Mouse (Mus musculus): ENCODE measurements around the gene Epha4.

Gene Epha4

GRCm38 (mm10) chr1:77411222-77411621 is 103.7 kb downstream of the Epha4 start:
- DNase-seq (ENCODE audit: extremely low read depth, low read depth, low spot score): no peak

GRCm38 (mm10) chr1:77410716-77411115 is 104.2 kb downstream of the Epha4 start:
- DNase-seq (ENCODE audit: extremely low read depth, low read depth, low spot score): no peak

- DNase-seq (ENCODE audit: extremely low read depth, low read depth, low spot score): no peak
Observed at GRCm38 (mm10) chr1:77410153-77410552, 104.7 kb downstream of the Epha4 start.

GRCm38 (mm10) chr1:77409509-77409908 is 105.4 kb downstream of the Epha4 start:
- DNase-seq (ENCODE audit: extremely low read depth, low read depth, low spot score): no peak

GRCm38 (mm10) chr1:77407417-77407816 is 107.5 kb downstream of the Epha4 start:
- no peak for DNase-seq (ENCODE audit: extremely low read depth, low read depth, low spot score)

- no peak for DNase-seq (ENCODE audit: extremely low read depth, low read depth, low spot score)
Observed at GRCm38 (mm10) chr1:77406631-77407030, 108.3 kb downstream of the Epha4 start.

- no peak for DNase-seq (ENCODE audit: extremely low read depth, low read depth, low spot score)
Observed at GRCm38 (mm10) chr1:77404537-77404936, 110.4 kb downstream of the Epha4 start.

GRCm38 (mm10) chr1:77402942-77403341 is 111.9 kb downstream of the Epha4 start:
- no peak for DNase-seq (ENCODE audit: extremely low read depth, low read depth, low spot score)

GRCm38 (mm10) chr1:77401465-77401864 is 113.4 kb downstream of the Epha4 start:
- DNase-seq (ENCODE audit: extremely low read depth, low read depth, low spot score): no peak

GRCm38 (mm10) chr1:77391590-77391989 is 123.3 kb downstream of the Epha4 start:
- DNase-seq (ENCODE audit: extremely low read depth, low read depth, low spot score): no peak

- DNase-seq (ENCODE audit: extremely low read depth, low read depth, low spot score): no peak
Observed at GRCm38 (mm10) chr1:77389069-77389468, 125.8 kb downstream of the Epha4 start.

GRCm38 (mm10) chr1:77388556-77388955 is 126.3 kb downstream of the Epha4 start:
- no peak for DNase-seq (ENCODE audit: extremely low read depth, low read depth, low spot score)

GRCm38 (mm10) chr1:77385613-77386012 is 129.3 kb downstream of the Epha4 start:
- no peak for DNase-seq (ENCODE audit: extremely low read depth, low read depth, low spot score)

GRCm38 (mm10) chr1:77383466-77383865 is 131.4 kb downstream of the Epha4 start:
- no peak for DNase-seq (ENCODE audit: extremely low read depth, low read depth, low spot score)

- DNase-seq (ENCODE audit: extremely low read depth, low read depth, low spot score): no peak
Observed at GRCm38 (mm10) chr1:77377550-77377980, 137.3 kb downstream of the Epha4 start.

- no peak for DNase-seq (ENCODE audit: extremely low read depth, low read depth, low spot score)
Observed at GRCm38 (mm10) chr1:77374054-77374453, 140.8 kb downstream of the Epha4 start.

GRCm38 (mm10) chr1:77370921-77371320 is 144.0 kb downstream of the Epha4 start:
- no peak for DNase-seq (ENCODE audit: extremely low read depth, low read depth, low spot score)

GRCm38 (mm10) chr1:77369255-77369837 is 145.5 kb downstream of the Epha4 start:
- DNase-seq (ENCODE audit: extremely low read depth, low read depth, low spot score): no peak

GRCm38 (mm10) chr1:77365850-77366249 is 149.0 kb downstream of the Epha4 start:
- no peak for DNase-seq (ENCODE audit: extremely low read depth, low read depth, low spot score)

GRCm38 (mm10) chr1:77364596-77364995 is 150.3 kb downstream of the Epha4 start:
- no peak for DNase-seq (ENCODE audit: extremely low read depth, low read depth, low spot score)

GRCm38 (mm10) chr1:77363848-77364247 is 151.0 kb downstream of the Epha4 start:
- no peak for DNase-seq (ENCODE audit: extremely low read depth, low read depth, low spot score)

- no peak for DNase-seq (ENCODE audit: extremely low read depth, low read depth, low spot score)
Observed at GRCm38 (mm10) chr1:77346459-77346858, 168.4 kb downstream of the Epha4 start.

- no peak for DNase-seq (ENCODE audit: extremely low read depth, low read depth, low spot score)
Observed at GRCm38 (mm10) chr1:77343792-77344191, 171.1 kb downstream of the Epha4 start.
